Mouse (Mus musculus): ENCODE measurements around the gene Nxpe2. TPM values are rescaled to one million over a fixed set of nuclear protein-coding genes. Genes with fewer than 3 reads are reported as not detected.

Gene Nxpe2
- 1.1 and 1.8 TPM in 2 replicates for polyA plus RNA-seq (2015; fragmentation: Nextera tagmentation; extraction: Ambion mirVana)

DNA sequence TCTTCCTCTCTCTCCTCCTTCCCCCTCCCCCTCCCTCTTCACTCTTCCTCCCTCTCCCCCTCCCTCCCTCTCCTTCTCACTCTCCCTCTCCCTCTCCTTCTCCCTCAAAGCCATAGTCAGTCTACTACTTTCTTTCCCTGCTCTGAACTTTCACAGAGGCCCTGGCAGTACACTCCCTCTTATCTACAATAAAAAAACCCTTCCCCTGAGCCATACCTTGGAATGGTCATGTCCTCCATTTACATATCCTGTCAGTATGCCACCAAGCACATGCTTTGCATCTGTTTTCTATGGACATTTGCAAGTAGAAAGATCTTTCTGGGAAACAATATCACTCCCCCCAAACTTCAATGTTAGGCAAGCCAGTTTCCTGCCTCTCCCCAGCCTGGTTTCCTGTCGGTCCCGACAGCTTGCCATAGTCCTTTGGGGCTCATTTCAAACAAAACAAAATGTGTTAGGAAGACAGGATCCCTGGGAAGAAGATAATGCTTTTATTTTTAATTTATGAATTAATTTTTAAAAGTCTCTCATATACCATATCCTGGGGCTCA is at the start of gene Nxpe2:
Nxpe2 (minus strand) TSS at position 307 of the 551 bp plus-strand sequence.
- Histone ChIP-seq H3K4me2 (replicated peaks; ENCODE audit: low read depth, low read length) (no peak within 1 kb of the TSS), H3K9me3 (ENCODE audit: low read length) (no peaks in the 10 kb centered on the region), H3K9ac (replicated peaks; ENCODE audit: low read length) (no peak within 1 kb of the TSS), H3K27ac (ENCODE audit: low read length) (peak within 1 kb of the TSS; percentile 68), H3K4me1 (ENCODE audit: insufficient read depth, low read length) (no peaks in the 10 kb centered on the region), H3K4me3 (ENCODE audit: low read length) (no peak within 1 kb of the TSS), H3K36me3 (ENCODE audit: insufficient read depth, low read length) (no peaks in the 10 kb centered on the region), H3K27me3 (ENCODE audit: insufficient read depth, low read length) (no peaks in the 10 kb centered on the region)
- ATAC-seq (ENCODE audit: low FRiP score, low TSS enrichment), result 0 out of 2 replicates have a peak, but pooled peaks have one; percentile 23
- 56% methylated on average over 2 of the region's 2 CpGs for WGBS

DNA sequence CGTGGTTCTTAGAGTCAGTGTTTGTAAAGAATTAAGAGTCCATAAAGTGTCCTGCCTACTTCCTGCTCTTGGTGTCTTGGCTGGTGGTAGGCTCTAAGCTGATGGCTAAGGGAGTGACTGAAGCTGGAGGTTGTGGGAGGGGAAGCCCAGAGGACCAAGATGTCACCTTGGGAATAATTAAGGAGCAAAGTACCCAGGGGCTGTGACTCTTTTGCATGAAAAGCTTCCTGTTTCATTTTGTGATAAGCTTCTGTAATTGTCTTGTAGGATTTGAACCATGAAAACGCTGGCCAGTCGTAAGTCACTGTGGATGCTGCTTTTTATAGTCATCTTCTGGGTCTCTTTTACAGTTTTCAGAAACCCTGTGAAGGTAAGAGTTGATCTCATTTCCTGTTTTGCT is 36.7 kb upstream of the Nxpe2 start:
- Histone ChIP-seq H3K9ac (replicated peaks; ENCODE audit: low read length) (no peak overlapping the region), H3K4me3 (ENCODE audit: low read length) (no peak overlapping the region), H3K4me1 (ENCODE audit: insufficient read depth, low read length) (no peaks in the 10 kb centered on the region), H3K27me3 (ENCODE audit: insufficient read depth, low read length) (no peaks in the 10 kb centered on the region), H3K27ac (ENCODE audit: low read length) (no peak overlapping the region), H3K4me2 (replicated peaks; ENCODE audit: low read depth, low read length) (no peak overlapping the region), H3K36me3 (ENCODE audit: insufficient read depth, low read length) (no peaks in the 10 kb centered on the region), H3K9me3 (ENCODE audit: low read length) (no peaks in the 10 kb centered on the region)
- ATAC-seq (ENCODE audit: low FRiP score, low TSS enrichment), result no peak
- WGBS, result 43% methylated on average over 3 of the region's 3 CpGs

DNA sequence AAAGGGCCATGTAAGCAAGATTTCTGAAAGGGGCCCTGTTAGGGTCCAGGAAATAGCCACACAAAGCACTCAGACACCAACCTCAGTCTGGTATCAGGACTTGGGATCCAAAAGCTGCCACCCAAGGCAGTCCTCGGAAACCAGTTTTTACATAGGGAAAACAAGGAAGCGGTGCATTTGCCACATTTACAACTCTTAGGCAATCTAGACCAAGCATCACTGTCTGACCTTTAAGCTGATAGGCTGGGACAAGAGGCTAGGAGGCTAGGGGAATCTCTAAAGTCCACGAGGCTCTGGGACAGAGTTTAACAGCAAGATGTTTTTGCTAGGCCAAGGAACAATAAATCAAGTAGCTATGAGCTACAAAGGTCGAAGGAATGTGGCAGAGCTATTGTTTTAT is 35.2 kb upstream of the Nxpe2 start:
- no peaks in the 10 kb centered on the region for H3K36me3 ChIP-seq (ENCODE audit: insufficient read depth, low read length)
- no peak for ATAC-seq (ENCODE audit: low FRiP score, low TSS enrichment)
- 33% methylated on average over 4 of the region's 4 CpGs for WGBS

DNA sequence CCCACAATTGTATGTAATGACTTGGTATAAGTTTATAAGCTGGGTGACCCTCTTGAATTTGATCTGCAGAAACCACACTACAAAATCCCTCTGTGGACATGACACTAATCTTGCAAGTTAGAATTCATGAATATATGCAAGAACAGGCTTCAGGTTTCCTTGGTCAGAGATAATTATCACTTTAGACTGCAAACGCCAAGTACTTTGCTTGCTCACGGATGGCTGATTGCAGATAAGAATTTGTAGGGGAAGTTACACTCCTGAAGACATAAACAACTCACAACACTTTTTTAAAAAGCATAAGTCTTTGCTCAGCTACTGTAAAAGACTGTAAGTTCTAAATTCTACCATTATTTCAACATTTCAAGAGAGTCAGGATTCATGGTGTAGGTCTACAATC is 21.1 kb upstream of the Nxpe2 start:
- no peak overlapping the region for H3K4me2 ChIP-seq (replicated peaks; ENCODE audit: low read depth, low read length)
- no peaks in the 10 kb centered on the region for H3K4me1 ChIP-seq (ENCODE audit: insufficient read depth, low read length)
- H3K27me3 ChIP-seq (ENCODE audit: insufficient read depth, low read length), result no peaks in the 10 kb centered on the region
- no peak overlapping the region for H3K4me3 ChIP-seq (ENCODE audit: low read length)
- no peak overlapping the region for H3K9ac ChIP-seq (replicated peaks; ENCODE audit: low read length)
- ATAC-seq (ENCODE audit: low FRiP score, low TSS enrichment), result no peak
- 44% methylated on average over 2 of the region's 2 CpGs for WGBS
- no peaks in the 10 kb centered on the region for H3K9me3 ChIP-seq (ENCODE audit: low read length)
- H3K36me3 ChIP-seq (ENCODE audit: insufficient read depth, low read length), result no peaks in the 10 kb centered on the region
- H3K27ac ChIP-seq (ENCODE audit: low read length), result no peak overlapping the region

More for the DNA sequence above, 35.2 kb upstream of the Nxpe2 start:
- Histone ChIP-seq H3K9ac (replicated peaks; ENCODE audit: low read length) (no peak overlapping the region), H3K27me3 (ENCODE audit: insufficient read depth, low read length) (no peaks in the 10 kb centered on the region), H3K4me2 (replicated peaks; ENCODE audit: low read depth, low read length) (no peak overlapping the region), H3K27ac (ENCODE audit: low read length) (no peak overlapping the region), H3K9me3 (ENCODE audit: low read length) (no peaks in the 10 kb centered on the region), H3K4me3 (ENCODE audit: low read length) (no peak overlapping the region), H3K4me1 (ENCODE audit: insufficient read depth, low read length) (no peaks in the 10 kb centered on the region)

DNA sequence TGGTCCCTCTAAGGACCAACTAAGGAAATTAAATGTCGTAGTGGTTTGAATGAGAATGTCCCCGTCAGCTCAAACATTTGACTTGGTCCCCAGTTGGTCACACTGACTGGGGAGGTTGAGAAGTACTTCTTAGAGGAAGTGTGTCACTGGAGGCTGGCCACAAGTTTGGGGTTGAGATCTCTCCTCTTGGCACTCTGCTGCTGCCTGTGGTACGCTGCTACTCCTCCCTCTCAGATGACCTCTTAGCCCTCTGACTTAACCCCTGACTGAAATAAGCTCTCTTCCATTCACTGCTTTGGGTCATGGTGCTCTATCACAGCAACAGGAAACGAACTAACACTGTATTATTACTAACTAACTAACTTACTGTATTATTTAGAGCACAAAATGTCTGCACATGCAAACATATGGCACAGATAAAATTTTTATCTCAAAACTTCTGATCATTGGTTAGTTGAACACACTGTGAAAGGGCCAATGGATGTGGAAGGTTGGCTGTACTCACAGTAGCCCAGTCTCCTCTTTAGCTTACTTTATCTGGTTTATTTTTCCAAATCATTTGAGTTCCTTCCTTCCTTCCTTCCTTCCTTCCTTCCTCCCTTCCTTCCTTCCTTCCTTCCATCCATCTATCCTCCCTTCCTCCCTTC is 20.1 kb upstream of the Nxpe2 start:
- no peaks in the 10 kb centered on the region for H3K36me3 ChIP-seq (ENCODE audit: insufficient read depth, low read length)
- H3K4me2 ChIP-seq (replicated peaks; ENCODE audit: low read depth, low read length), result no peak overlapping the region
- no peaks in the 10 kb centered on the region for H3K9me3 ChIP-seq (ENCODE audit: low read length)
- H3K9ac ChIP-seq (replicated peaks; ENCODE audit: low read length), result no peak overlapping the region
- no peaks in the 10 kb centered on the region for H3K27me3 ChIP-seq (ENCODE audit: insufficient read depth, low read length)
- whole genome bisulfite sequencing, result 78% methylated on average over 4 of the region's 4 CpGs
- H3K4me3 ChIP-seq (ENCODE audit: low read length), result no peak overlapping the region
- no peak for ATAC-seq (ENCODE audit: low FRiP score, low TSS enrichment)
- no peak overlapping the region for H3K27ac ChIP-seq (ENCODE audit: low read length)
- H3K4me1 ChIP-seq (ENCODE audit: insufficient read depth, low read length), result no peaks in the 10 kb centered on the region

DNA sequence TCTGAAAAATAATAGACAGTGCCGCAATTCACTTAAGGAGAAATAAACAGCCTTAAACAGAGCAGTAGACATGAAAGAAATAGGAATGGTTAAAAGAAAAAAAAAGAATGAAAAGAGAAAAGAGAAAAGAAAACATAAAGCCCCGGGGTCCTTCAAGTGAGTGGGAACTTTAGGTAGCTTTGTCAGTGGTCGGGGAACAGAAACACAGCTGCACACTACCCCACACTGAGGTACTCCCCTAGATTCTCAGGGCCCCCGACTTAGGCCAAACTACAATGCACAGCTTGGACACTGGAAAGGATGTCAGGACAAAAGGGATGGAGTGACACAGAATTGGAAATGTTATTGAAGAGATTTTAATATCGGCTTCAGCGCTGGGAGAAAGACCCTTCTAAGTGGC is 9.5 kb upstream of the Nxpe2 start:
- WGBS, result 88% methylated on average over 6 of the region's 6 CpGs
- Histone ChIP-seq H3K36me3 (ENCODE audit: insufficient read depth, low read length) (no peaks in the 10 kb centered on the region), H3K27me3 (ENCODE audit: insufficient read depth, low read length) (no peaks in the 10 kb centered on the region), H3K27ac (ENCODE audit: low read length) (no peak overlapping the region), H3K9me3 (ENCODE audit: low read length) (no peaks in the 10 kb centered on the region), H3K4me2 (replicated peaks; ENCODE audit: low read depth, low read length) (no peak overlapping the region), H3K4me3 (ENCODE audit: low read length) (no peak overlapping the region), H3K9ac (replicated peaks; ENCODE audit: low read length) (no peak overlapping the region), H3K4me1 (ENCODE audit: insufficient read depth, low read length) (no peaks in the 10 kb centered on the region)
- ATAC-seq (ENCODE audit: low FRiP score, low TSS enrichment), result no peak

DNA sequence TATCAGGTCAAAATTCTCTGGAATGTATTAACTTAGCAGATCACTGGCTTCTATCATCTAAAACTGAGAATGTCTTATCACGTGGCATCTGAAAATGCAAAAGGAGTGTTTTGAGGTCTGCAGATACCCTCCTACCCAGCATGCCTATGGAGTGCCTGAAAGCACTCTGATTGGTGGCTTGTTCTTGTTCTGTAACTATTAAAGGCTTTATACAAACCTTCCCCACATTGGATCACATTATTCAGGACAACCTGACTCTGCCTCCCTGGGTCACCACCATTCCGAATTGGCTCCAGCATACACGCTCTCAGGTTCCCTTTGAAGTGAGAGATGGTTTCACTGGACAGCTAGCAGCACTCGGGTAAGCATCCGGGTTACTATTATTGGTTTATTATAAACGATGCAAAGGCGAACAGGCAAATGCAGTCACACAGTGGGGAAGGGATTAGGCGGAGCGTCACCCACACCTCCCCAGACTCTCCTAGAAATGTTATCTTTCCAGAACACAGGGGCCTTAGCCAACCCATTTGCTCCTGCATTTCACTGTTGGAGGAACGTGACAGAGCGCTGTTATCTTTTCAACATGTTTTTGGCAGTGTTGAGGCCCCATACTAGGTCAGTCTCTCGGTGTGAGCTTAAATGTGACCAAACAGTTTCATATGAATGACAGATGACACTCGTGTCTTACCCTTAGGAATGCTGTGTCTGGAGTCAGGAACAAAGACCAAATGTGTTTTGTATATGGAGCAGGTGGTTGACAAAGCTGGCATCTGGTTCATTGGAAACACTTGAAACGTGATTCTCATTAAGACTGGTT is 8.8 kb upstream of the Nxpe2 start:
- H3K4me2 ChIP-seq (replicated peaks; ENCODE audit: low read depth, low read length), result no peak overlapping the region
- ATAC-seq (ENCODE audit: low FRiP score, low TSS enrichment), result no peak
- 79% methylated on average over 14 of the region's 14 CpGs for WGBS
- no peak overlapping the region for H3K4me3 ChIP-seq (ENCODE audit: low read length)
- H3K27ac ChIP-seq (ENCODE audit: low read length), result no peak overlapping the region
- no peaks in the 10 kb centered on the region for H3K27me3 ChIP-seq (ENCODE audit: insufficient read depth, low read length)
- H3K36me3 ChIP-seq (ENCODE audit: insufficient read depth, low read length), result no peaks in the 10 kb centered on the region
- H3K9ac ChIP-seq (replicated peaks; ENCODE audit: low read length), result no peak overlapping the region
- H3K4me1 ChIP-seq (ENCODE audit: insufficient read depth, low read length), result no peaks in the 10 kb centered on the region
- no peaks in the 10 kb centered on the region for H3K9me3 ChIP-seq (ENCODE audit: low read length)

DNA sequence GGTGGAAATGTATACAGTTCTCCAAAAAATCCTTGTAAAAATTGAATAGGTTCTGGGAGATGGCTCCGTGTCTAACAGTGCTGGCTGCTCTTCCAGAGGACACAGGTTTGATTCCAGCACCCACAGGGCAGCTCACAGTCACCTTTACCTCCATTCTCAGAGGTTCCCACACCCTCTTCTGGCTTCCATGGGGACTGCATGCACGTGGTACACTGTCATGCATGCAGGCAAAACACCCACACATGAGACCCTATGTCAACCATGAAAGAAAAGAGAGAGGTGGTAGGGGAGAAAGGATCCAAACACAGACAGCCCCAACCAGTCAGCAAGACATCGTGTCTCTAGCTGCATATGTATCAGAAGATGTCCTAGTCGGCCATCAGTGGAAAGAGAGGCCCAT is 7.6 kb upstream of the Nxpe2 start:
- Histone ChIP-seq H3K9ac (replicated peaks; ENCODE audit: low read length) (no peak overlapping the region), H3K4me2 (replicated peaks; ENCODE audit: low read depth, low read length) (no peak overlapping the region), H3K27me3 (ENCODE audit: insufficient read depth, low read length) (no peaks in the 10 kb centered on the region), H3K4me1 (ENCODE audit: insufficient read depth, low read length) (no peaks in the 10 kb centered on the region), H3K9me3 (ENCODE audit: low read length) (no peaks in the 10 kb centered on the region), H3K36me3 (ENCODE audit: insufficient read depth, low read length) (no peaks in the 10 kb centered on the region), H3K27ac (ENCODE audit: low read length) (no peak overlapping the region), H3K4me3 (ENCODE audit: low read length) (no peak overlapping the region)
- no peak for ATAC-seq (ENCODE audit: low FRiP score, low TSS enrichment)
- 73% methylated on average over 4 of the region's 4 CpGs for WGBS

DNA sequence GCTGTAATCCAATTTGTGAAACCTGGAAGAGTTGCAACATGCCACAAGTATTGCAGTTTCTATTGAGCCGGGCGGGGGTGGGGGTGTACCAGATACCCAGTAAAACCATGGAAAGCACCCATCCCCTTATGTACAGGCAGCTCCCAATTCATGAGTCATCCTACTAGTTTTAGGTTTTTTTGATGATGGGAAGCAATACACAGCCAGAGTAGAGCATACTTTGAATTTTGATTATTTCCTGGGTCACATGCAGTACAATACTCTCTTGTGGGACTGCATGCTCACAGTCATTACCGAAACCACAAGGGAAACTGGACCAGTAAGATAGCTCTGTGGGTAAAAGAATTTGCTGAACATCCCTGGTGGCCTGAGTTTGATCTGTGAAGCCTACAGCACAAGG is 3.8 kb upstream of the Nxpe2 start:
- H3K9ac ChIP-seq (replicated peaks; ENCODE audit: low read length), result no peak overlapping the region
- no peak overlapping the region for H3K4me3 ChIP-seq (ENCODE audit: low read length)
- 91% methylated on average over 3 of the region's 3 CpGs for WGBS

DNA sequence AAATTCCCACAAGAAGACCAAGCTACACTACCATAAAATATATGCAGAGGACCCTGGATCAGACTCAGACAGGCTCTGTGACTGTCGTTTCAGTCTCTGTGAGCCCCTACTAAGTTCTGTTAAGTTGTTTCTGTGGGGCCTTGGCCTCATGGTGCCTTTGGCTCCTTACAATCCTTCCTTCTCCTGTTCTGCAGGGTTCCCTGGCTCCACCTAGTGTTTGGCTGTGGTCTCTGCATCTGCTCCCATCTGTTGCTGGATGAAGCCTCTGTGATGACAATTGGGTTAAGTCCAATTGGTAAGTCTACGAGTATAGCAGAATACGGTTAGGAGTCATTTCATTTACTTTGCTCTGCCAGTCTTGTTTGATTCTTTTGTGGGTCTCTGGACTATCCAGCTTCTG is 1.5 kb upstream of the Nxpe2 start:
- H3K36me3 ChIP-seq (ENCODE audit: insufficient read depth, low read length), result no peaks in the 10 kb centered on the region
- H3K9me3 ChIP-seq (ENCODE audit: low read length), result no peaks in the 10 kb centered on the region
- ATAC-seq (ENCODE audit: low FRiP score, low TSS enrichment), result no peak
- H3K27ac ChIP-seq (ENCODE audit: low read length), result no peak overlapping the region
- no peak overlapping the region for H3K9ac ChIP-seq (replicated peaks; ENCODE audit: low read length)
- H3K4me1 ChIP-seq (ENCODE audit: insufficient read depth, low read length), result no peaks in the 10 kb centered on the region
- no peak overlapping the region for H3K4me3 ChIP-seq (ENCODE audit: low read length)
- WGBS, result 52% methylated on average over 3 of the region's 3 CpGs
- H3K27me3 ChIP-seq (ENCODE audit: insufficient read depth, low read length), result no peaks in the 10 kb centered on the region
- no peak overlapping the region for H3K4me2 ChIP-seq (replicated peaks; ENCODE audit: low read depth, low read length)

More for the DNA sequence above, 3.8 kb upstream of the Nxpe2 start:
- Histone ChIP-seq H3K4me2 (replicated peaks; ENCODE audit: low read depth, low read length) (no peak overlapping the region), H3K36me3 (ENCODE audit: insufficient read depth, low read length) (no peaks in the 10 kb centered on the region), H3K4me1 (ENCODE audit: insufficient read depth, low read length) (no peaks in the 10 kb centered on the region), H3K27me3 (ENCODE audit: insufficient read depth, low read length) (no peaks in the 10 kb centered on the region), H3K27ac (ENCODE audit: low read length) (no peak overlapping the region), H3K9me3 (ENCODE audit: low read length) (no peaks in the 10 kb centered on the region)
- ATAC-seq (ENCODE audit: low FRiP score, low TSS enrichment), result no peak

Data from kidney, embryonic 16.5 days (tissue).